9 mouse cellular contexts compared by ENCODE assay signal in the genomic region with DNA sequence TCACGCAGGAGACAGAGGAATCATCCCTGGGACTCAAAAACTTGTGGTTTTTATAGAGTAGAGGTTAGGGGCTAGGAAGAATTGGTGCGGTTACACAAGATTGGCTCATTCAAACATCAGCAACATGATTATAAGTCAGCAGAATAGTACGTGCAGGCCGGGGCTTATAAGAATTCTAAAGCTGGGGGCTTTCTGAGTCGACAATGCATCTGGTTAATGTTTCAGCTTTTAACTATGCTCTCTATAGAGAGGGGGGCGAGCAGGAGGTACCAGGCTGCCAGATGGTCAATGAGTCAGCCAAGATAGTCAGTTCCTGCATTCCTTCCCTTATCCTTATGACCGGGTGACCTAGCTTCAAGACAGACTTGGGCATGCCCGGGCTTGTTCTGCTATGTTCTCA.
"Had no signal": no experiment of that assay in that cellular context is flagged by ENCODE, and none has a peak within 500 bp of the region (broad histone marks: within the 10 kb centered on the region; RNA-seq: fewer than 3 reads in every experiment).

No protein-coding gene starts in this region.

- DNase-seq: lung, adult 18-20 months; lung, embryonic 14.5 days; lung, postnatal 10 days; lung, postnatal 4 days; midbrain, embryonic 14.5 days; right cerebral cortex, postnatal 14 days; thymus, adult 2 months; thymus, postnatal 25 days; thymus, postnatal 4 days had no signal
